Mouse (Mus musculus) CD8-positive naive resting alpha-beta T cell, adult 57 days (primary cell): ENCODE results near the gene Mrpl57. TPM values are rescaled to one million over a fixed set of nuclear protein-coding genes. Genes with fewer than 3 reads are reported as not detected.

Source experiments
- total RNA-seq: library from RNA; stranded (reverse); gene quantifications from one replicate; pipeline ENCODE4 v1.2.4, GENCODE M21; 2023

Gene Mrpl57
- 52.9 TPM for total RNA-seq

DNA sequence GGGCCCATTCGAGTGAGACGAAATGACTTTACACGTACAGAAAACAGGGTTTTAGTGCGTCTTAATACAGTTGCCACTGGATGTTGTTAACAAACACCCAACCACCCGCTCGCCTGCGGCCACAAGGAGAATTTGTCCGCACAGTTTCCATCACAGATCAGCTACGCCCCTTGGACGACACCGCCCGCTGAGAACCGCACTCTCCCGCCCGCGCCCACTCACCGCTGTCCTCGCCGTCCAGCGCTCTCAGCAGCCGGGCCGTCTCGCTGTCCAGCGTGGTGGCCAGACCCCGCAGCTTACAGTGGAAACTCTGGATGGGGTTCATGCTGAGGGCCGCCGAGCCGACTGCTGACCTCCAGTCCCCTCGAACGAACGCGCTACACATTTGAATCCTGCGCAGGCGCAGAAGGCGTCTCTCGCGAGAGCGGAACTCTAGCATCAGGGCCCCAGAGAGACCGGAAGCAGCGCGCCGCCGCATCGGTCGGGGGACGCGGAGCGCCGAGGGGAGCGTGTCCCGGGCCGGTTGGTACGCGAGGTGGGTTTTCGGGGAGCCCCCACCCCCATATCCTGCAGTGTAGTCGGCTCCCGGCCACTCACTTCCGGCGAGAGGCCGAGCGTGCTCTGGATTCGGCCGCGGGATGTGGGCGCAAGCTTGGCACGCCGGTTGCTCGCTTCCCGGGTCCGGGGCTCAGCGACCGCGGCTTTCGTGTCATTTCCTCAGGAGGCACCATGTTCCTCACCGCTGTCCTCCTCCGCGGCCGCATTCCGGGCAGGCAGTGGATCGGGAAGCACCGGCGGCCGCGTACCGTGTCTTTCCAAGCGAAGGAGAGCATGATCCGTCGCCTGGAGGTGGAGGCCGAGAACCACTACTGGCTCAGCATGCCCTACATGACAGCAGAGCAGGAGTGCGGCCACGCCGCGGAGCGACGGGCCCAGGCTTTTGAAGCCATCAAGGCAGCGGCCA is at the start of gene Mrpl57, which contains the start of gene Ska3:
Gene Mrpl57 (plus strand): TSS at position 447 of the 964 bp plus-strand sequence.
Gene Ska3 (minus strand): TSS at position 398 of the 964 bp plus-strand sequence.

GRCm38 (mm10) chr14:57797991-57798931 is 27.8 kb upstream of the Mrpl57 start, which contains the start of gene Sap18:
TSS of gene Sap18 (plus strand) at chr14:57798180.

Other genes starting within 250 kb of the Mrpl57 start
- gene Xpo4, start 160.8 kb upstream of the Mrpl57 start, total RNA-seq = 38.6 TPM
- not detected for gene Gm49361, start 80.1 kb upstream of the Mrpl57 start, total RNA-seq
- gene Lats2, start 67.8 kb upstream of the Mrpl57 start, total RNA-seq = 47.0 TPM
- gene Sap18, start 28.1 kb upstream of the Mrpl57 start, total RNA-seq = 42.5 TPM
- gene Ska3, start within 50 bp of the Mrpl57 start, total RNA-seq = 1.1 TPM
- 80.9 TPM for gene Zdhhc20, start 64.0 kb downstream of the Mrpl57 start, total RNA-seq
- 42.0 TPM for gene Micu2, start 173.0 kb downstream of the Mrpl57 start, total RNA-seq
- gene Fgf9, start 244.3 kb downstream of the Mrpl57 start, total RNA-seq = not detected